Mouse (Mus musculus) lung, adult 18-20 months (tissue): Measurements from ENCODE around the gene Col2a1.
A peak's percentile ranks its signal among the peaks of the same experiment; 100 is the strongest.

Experiments used
- DNase-seq, 2 experiments: peaks; one replicate each; pipeline ENCODE4 v3.0.0; 2022; ENCODE audit warnings: mixed read lengths in 2 of 2

Col2a1 gene

GRCm38 (mm10) chr15:98003822-98004739 is at the start of gene Col2a1:
Gene Col2a1 (minus strand): TSS chr15:98004695.
- no peak for DNase-seq

- no peak for DNase-seq
Observed at GRCm38 (mm10) chr15:98051685-98052084, 47.2 kb upstream of the Col2a1 start.

- no peak for DNase-seq
Observed at GRCm38 (mm10) chr15:98048918-98049700, 44.6 kb upstream of the Col2a1 start.

- no peak for DNase-seq
Observed at GRCm38 (mm10) chr15:98044387-98044786, 39.9 kb upstream of the Col2a1 start.

GRCm38 (mm10) chr15:98043967-98044366 is 39.5 kb upstream of the Col2a1 start:
- DNase-seq, result no peak

GRCm38 (mm10) chr15:98042508-98042907 is 38.0 kb upstream of the Col2a1 start:
- DNase-seq, result no peak

- DNase-seq, result no peak
Observed at GRCm38 (mm10) chr15:98039682-98040081, 35.2 kb upstream of the Col2a1 start.

- DNase-seq, result no peak
Observed at GRCm38 (mm10) chr15:98036578-98036977, 32.1 kb upstream of the Col2a1 start.

GRCm38 (mm10) chr15:98035076-98035755 is 30.7 kb upstream of the Col2a1 start:
- DNase-seq, result no peak

GRCm38 (mm10) chr15:98033233-98033748 is 28.8 kb upstream of the Col2a1 start:
- DNase-seq, result no peak

GRCm38 (mm10) chr15:98029798-98030197 is 25.3 kb upstream of the Col2a1 start:
- no peak for DNase-seq

- peak; percentile 39 to 61 for DNase-seq
Observed at GRCm38 (mm10) chr15:98026967-98027904, 22.7 kb upstream of the Col2a1 start.

- DNase-seq, result no peak
Observed at GRCm38 (mm10) chr15:98025611-98026010, 21.1 kb upstream of the Col2a1 start.

GRCm38 (mm10) chr15:98023137-98023536 is 18.6 kb upstream of the Col2a1 start:
- DNase-seq, result no peak

GRCm38 (mm10) chr15:98021886-98022285 is 17.4 kb upstream of the Col2a1 start:
- DNase-seq, result no peak

- no peak for DNase-seq
Observed at GRCm38 (mm10) chr15:98019047-98019446, 14.6 kb upstream of the Col2a1 start.

GRCm38 (mm10) chr15:98017925-98018324 is 13.4 kb upstream of the Col2a1 start:
- DNase-seq, result no peak

- no peak for DNase-seq
Observed at GRCm38 (mm10) chr15:98012810-98013209, 8.3 kb upstream of the Col2a1 start.

- no peak for DNase-seq
Observed at GRCm38 (mm10) chr15:98005181-98005580, 686 bp upstream of the Col2a1 start.

GRCm38 (mm10) chr15:98004740-98005159 is 255 bp upstream of the Col2a1 start:
- no peak for DNase-seq

- DNase-seq, result no peak
Observed at GRCm38 (mm10) chr15:98002991-98003821, 1.3 kb downstream of the Col2a1 start.
